Mouse (Mus musculus): ENCODE measurements at regions not wholly inside any gene's neighbourhood (a gene's known extent, or its start where the extent isn't known, plus 50 kb on each side); places are given as distances from the start of the nearest gene placed in this dataset.
A peak's percentile ranks its signal among the peaks of the same experiment; 100 is the strongest.

GRCm38 (mm10) chr3:51075219-51075920 lies 148.9 kb upstream of the Noct start:
- TF ChIP-seq USF2 (IDR thresholded peaks at IDR 0.05; ENCODE audit: borderline replicate concordance in 1 of 2, insufficient read depth in 1 of 2, low read depth in 1 of 2, low read length in 2 of 2) (no peak), POLR2A (IDR thresholded peaks at IDR 0.05; ENCODE audit: control insufficient read depth in 1 of 2, insufficient read depth in 1 of 2, low read depth in 1 of 2, low read length in 2 of 2, poor library complexity in 1 of 2) (no peak), NRF1 (IDR thresholded peaks at IDR 0.05; ENCODE audit: insufficient read depth, low read depth, low read length, poor library complexity, severe bottlenecking) (no peak), E2F4 (IDR thresholded peaks at IDR 0.05; ENCODE audit: borderline replicate concordance, low read depth, low read length) (no peak), SMC3 (IDR thresholded peaks at IDR 0.05; ENCODE audit: low read depth, low read length) (peak; percentile 18; the same call in 1 of the 2 replicates), CTCF (IDR thresholded peaks at IDR 0.05 in 2 of 3, conservative IDR thresholded peaks at IDR 0.05 in 1 of 3; ENCODE audit: control insufficient read depth in 1 of 3, insufficient read depth in 1 of 3, low read depth in 2 of 3, low read length in 3 of 3, poor library complexity in 1 of 3, severe bottlenecking in 1 of 3) (no peak), ZNF384 (IDR thresholded peaks at IDR 0.05; ENCODE audit: low read depth, low read length) (no peak)

Data from MEL (cell line).